Mouse (Mus musculus) MEL (cell line): ENCODE measurements around the gene Gh. TPM values are rescaled to one million over a fixed set of nuclear protein-coding genes. Genes with fewer than 3 reads are reported as not detected.

Experiments used
- DNase-seq: peaks from one replicate; pipeline ENCODE4 v3.0.0; 2011; ENCODE audit warnings: low read depth, low spot score
- H3K27ac ChIP-seq: 2 replicates; pipeline ENCODE4 v1.5.1; 2012; ENCODE audit warnings: low read depth, mild to moderate bottlenecking, control low read depth, low read length, moderate library complexity; ENCODE audit not compliant: control insufficient read depth
- H3K27me3 ChIP-seq, 2 experiments: fragments of 150-350 bp in 1 of 2; sonication (generic) in 1 of 2; 2 replicates each; pipeline ENCODE4 v1.6.1; 2012; ENCODE audit warnings: low read length in 2 of 2, mild to moderate bottlenecking in 2 of 2, improper control_type of control experiment in 1 of 2, moderate library complexity in 1 of 2; ENCODE audit not compliant: insufficient read depth in 2 of 2, control insufficient read depth in 1 of 2
- H3K36me3 ChIP-seq, 2 experiments: 2 replicates each; pipeline ENCODE4 v1.6.1; 2012 to 2014; ENCODE audit warnings: low read length in 2 of 2, improper control_type of control experiment in 1 of 2, inconsistent platforms in 1 of 2, mild to moderate bottlenecking in 1 of 2; ENCODE audit not compliant: insufficient read depth in 2 of 2, control insufficient read depth in 1 of 2
- H3K4me1 ChIP-seq, 2 experiments: fragments of 150-350 bp in 1 of 2; sonication (generic) in 1 of 2; 2 replicates each; pipeline ENCODE4 v1.6.1; 2012; ENCODE audit warnings: low read length in 2 of 2, improper control_type of control experiment in 1 of 2, mild to moderate bottlenecking in 1 of 2; ENCODE audit not compliant: insufficient read depth in 2 of 2, control insufficient read depth in 1 of 2
- H3K4me3 ChIP-seq, 2 experiments: fragments of 150-350 bp in 1 of 2; sonication (generic) in 1 of 2; 2 replicates each; pipeline ENCODE4 v1.5.1; 2012; ENCODE audit warnings: low read depth in 2 of 2, low read length in 2 of 2, mild to moderate bottlenecking in 2 of 2, moderate library complexity in 2 of 2, control low read depth in 1 of 2, improper control_type of control experiment in 1 of 2; ENCODE audit not compliant: control insufficient read depth in 1 of 2, insufficient read depth in 1 of 2
- H3K79me2 ChIP-seq: 2 replicates; pipeline ENCODE4 v1.6.1; 2012; ENCODE audit warnings: mild to moderate bottlenecking, low read length, moderate library complexity; ENCODE audit not compliant: control insufficient read depth, poor library complexity, insufficient read depth
- H3K9ac ChIP-seq: 2 replicates; pipeline ENCODE4 v1.6.1; 2012; ENCODE audit warnings: low read depth, mild to moderate bottlenecking, control low read depth, low read length, moderate library complexity; ENCODE audit not compliant: control insufficient read depth, poor library complexity, severe bottlenecking
- H3K9me3 ChIP-seq: fragments of 150-350 bp; sonication (generic); replicated peaks from 2 replicates; pipeline ENCODE4 v1.6.1; 2012; ENCODE audit warnings: mild to moderate bottlenecking, low read length, improper control_type of control experiment, moderate library complexity; ENCODE audit not compliant: insufficient read depth
- BHLHE40 ChIP-seq: IDR thresholded peaks from 2 replicates; pipeline ENCODE4 v1.6.1; 2012; ENCODE audit warnings: low read depth, mild to moderate bottlenecking, inconsistent platforms, low read length, improper control_type of control experiment, borderline replicate concordance
- CHD2 ChIP-seq: IDR thresholded peaks from 2 replicates; pipeline ENCODE4 v1.6.1; 2011; ENCODE audit warnings: low read length, improper control_type of control experiment
- CTCF ChIP-seq, 3 experiments: IDR thresholded peaks in 2 of 3; conservative IDR thresholded peaks in 1 of 3; 2 replicates each; pipeline ENCODE4 v1.5.1; 2011 to 2012; ENCODE audit warnings: low read length in 3 of 3, low read depth in 2 of 3, mild to moderate bottlenecking in 2 of 3, improper control_type of control experiment in 1 of 3, inconsistent platforms in 1 of 3, mixed read lengths in 1 of 3, moderate library complexity in 1 of 3; ENCODE audit not compliant: control insufficient read depth in 1 of 3, insufficient read depth in 1 of 3, poor library complexity in 1 of 3, severe bottlenecking in 1 of 3
- E2F4 ChIP-seq: IDR thresholded peaks from 2 replicates; pipeline ENCODE4 v1.6.1; 2011; ENCODE audit warnings: low read depth, low read length, improper control_type of control experiment, borderline replicate concordance
- EP300 ChIP-seq, 2 experiments: IDR thresholded peaks; 2 replicates each; pipeline ENCODE4 v1.6.1; 2011; ENCODE audit warnings: improper control_type of control experiment in 2 of 2, low read length in 2 of 2, low read depth in 1 of 2, mild to moderate bottlenecking in 1 of 2
- ETS1 ChIP-seq: IDR thresholded peaks from 2 replicates; pipeline ENCODE4 v1.6.1; 2012; ENCODE audit warnings: low read depth, mild to moderate bottlenecking, inconsistent platforms, low read length, improper control_type of control experiment, moderate library complexity
- GATA1 ChIP-seq: IDR thresholded peaks from 2 replicates; pipeline ENCODE4 v1.6.1; 2011; ENCODE audit warnings: low read depth, low read length, improper control_type of control experiment
- HCFC1 ChIP-seq: IDR thresholded peaks from 2 replicates; pipeline ENCODE4 v1.6.1; 2012; ENCODE audit warnings: low read depth, mild to moderate bottlenecking, inconsistent platforms, low read length, improper control_type of control experiment, moderate library complexity
- JUND ChIP-seq: IDR thresholded peaks from 2 replicates; pipeline ENCODE4 v1.6.1; 2011; ENCODE audit warnings: low read depth, mild to moderate bottlenecking, improper control_type of control experiment, low read length
- KAT2A ChIP-seq: conservative IDR thresholded peaks from 2 replicates; pipeline ENCODE4 v1.6.1; 2012; ENCODE audit warnings: low read depth, low read length, improper control_type of control experiment, inconsistent platforms
- MAX ChIP-seq: IDR thresholded peaks from 2 replicates; pipeline ENCODE4 v1.6.1; 2011; ENCODE audit warnings: low read length, improper control_type of control experiment
- MYB ChIP-seq: IDR thresholded peaks from 2 replicates; pipeline ENCODE4 v1.6.1; 2011; ENCODE audit warnings: mild to moderate bottlenecking, low read depth, low read length, improper control_type of control experiment
- MYC ChIP-seq: IDR thresholded peaks from 2 replicates; pipeline ENCODE4 v1.6.1; 2011; ENCODE audit warnings: low read depth, mild to moderate bottlenecking, low read length, improper control_type of control experiment, moderate library complexity
- POLR2A ChIP-seq, 2 experiments: IDR thresholded peaks; 2 replicates each; pipeline ENCODE4 v1.6.1; 2011 to 2012; ENCODE audit warnings: low read length in 2 of 2, mild to moderate bottlenecking in 2 of 2, control low read depth in 1 of 2, improper control_type of control experiment in 1 of 2, low read depth in 1 of 2, moderate library complexity in 1 of 2; ENCODE audit not compliant: control insufficient read depth in 1 of 2, insufficient read depth in 1 of 2, poor library complexity in 1 of 2
- RCOR1 ChIP-seq: IDR thresholded peaks from 2 replicates; pipeline ENCODE4 v1.6.1; 2012; ENCODE audit warnings: low read depth, mild to moderate bottlenecking, inconsistent platforms, low read length, improper control_type of control experiment
- SMC3 ChIP-seq: IDR thresholded peaks from 2 replicates; pipeline ENCODE4 v1.6.1; 2011; ENCODE audit warnings: low read depth, low read length, improper control_type of control experiment
- TAL1 ChIP-seq: IDR thresholded peaks from 2 replicates; pipeline ENCODE4 v1.6.1; 2012; ENCODE audit warnings: mild to moderate bottlenecking, inconsistent platforms, low read length, moderate library complexity, mixed read lengths
- UBTF ChIP-seq: IDR thresholded peaks from 2 replicates; pipeline ENCODE4 v1.6.1; 2012; ENCODE audit warnings: low read depth, mild to moderate bottlenecking, inconsistent platforms, low read length, improper control_type of control experiment, moderate library complexity, borderline replicate concordance; ENCODE audit not compliant: insufficient read depth
- USF1 ChIP-seq: IDR thresholded peaks from 2 replicates; pipeline ENCODE4 v1.6.1; 2014; ENCODE audit warnings: low read depth, mild to moderate bottlenecking, inconsistent platforms, low read length, improper control_type of control experiment, moderate library complexity
- ZMIZ1 ChIP-seq: IDR thresholded peaks from 2 replicates; pipeline ENCODE4 v1.6.1; 2012; ENCODE audit warnings: low read depth, mild to moderate bottlenecking, inconsistent platforms, low read length, improper control_type of control experiment, moderate library complexity
- polyA plus RNA-seq, 2 experiments: library from polyadenylated mRNA; stranded (reverse) in 1 of 2; unstranded in 1 of 2; fragments of >175 nt in 1 of 2; fragments of >200 nt in 1 of 2; gene quantifications; 2 replicates each; pipeline versions ENCODE4 v1.2.1 to v1.2.4; 2012; ENCODE audit warnings: low replicate concordance in 2 of 2, low read depth in 1 of 2; ENCODE audit not compliant: insufficient read length in 2 of 2, insufficient read depth in 1 of 2, missing spikeins in 1 of 2
- total RNA-seq: library from RNA; depleted of rRNA; stranded (reverse); fragments of 300-350 nt; gene quantifications from 2 replicates; pipeline ENCODE4 v1.2.3, GENCODE M21; 2012

Gh gene
- total and polyA plus RNA-seq, 3 experiments, result 0.08 TPM; not detected in 2

GRCm38 (mm10) chr11:106271131-106271793, 30.4 kb downstream of the Gh start:
- H3K4me3 ChIP-seq, result peak overlapping the region; percentile 89 to 93
- H3K27me3 ChIP-seq, result no peaks in the 10 kb centered on the region
- peaks cover 43% of the 10 kb centered on the region for H3K79me2 ChIP-seq
- peaks cover 5 to 17% of the 10 kb centered on the region in 2 experiments; a peak in 3 of 4 replicates for H3K36me3 ChIP-seq
- H3K27ac ChIP-seq, result peak overlapping the region; percentile 78
- peaks cover 0 to 34% of the 10 kb centered on the region in 2 experiments; a peak in 3 of 4 replicates for H3K4me1 ChIP-seq
- no peak for TF ChIP-seq MAX
- no peak for TF ChIP-seq UBTF
- TF ChIP-seq E2F4, result no peak
- TF ChIP-seq ZMIZ1, result no peak
- TF ChIP-seq TAL1, result no peak
- TF ChIP-seq CTCF (IDR thresholded peaks at IDR 0.05 in 2 of 3, conservative IDR thresholded peaks at IDR 0.05 in 1 of 3; ENCODE audit: control insufficient read depth in 1 of 3, insufficient read depth in 1 of 3, low read depth in 2 of 3, low read length in 3 of 3, poor library complexity in 1 of 3, severe bottlenecking in 1 of 3), result peak in 1 of 3 experiments; percentile 2; a peak in 1 of 6 replicates
- TF ChIP-seq, all 39 proteins: peak for 1
- no peaks in the 10 kb centered on the region for H3K9me3 ChIP-seq
- peak; percentile 27 for DNase-seq
- H3K9ac ChIP-seq, result peak overlapping the region; percentile 98

DNA sequence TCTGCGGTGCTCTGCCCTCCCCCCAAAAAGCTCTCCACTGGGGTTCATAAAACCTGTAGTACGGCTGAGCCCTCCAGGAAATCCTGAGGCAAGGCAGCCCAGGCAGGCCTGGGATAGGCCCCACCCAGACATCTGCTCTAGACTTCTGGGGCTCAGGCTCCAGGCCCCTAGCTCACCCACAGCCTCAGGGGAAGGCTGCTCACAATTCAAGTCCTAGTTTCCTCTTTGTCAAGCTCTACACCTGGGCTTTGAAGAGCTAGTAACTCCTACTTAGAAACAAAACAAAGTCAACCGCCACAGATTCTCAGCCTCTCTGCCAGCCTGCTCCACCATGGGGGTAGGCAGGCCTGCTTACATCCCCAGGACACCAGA, 32.6 kb downstream of the Gh start:
- no peak overlapping the region for H3K4me3 ChIP-seq
- TF ChIP-seq CTCF (IDR thresholded peaks at IDR 0.05 in 2 of 3, conservative IDR thresholded peaks at IDR 0.05 in 1 of 3; ENCODE audit: control insufficient read depth in 1 of 3, insufficient read depth in 1 of 3, low read depth in 2 of 3, low read length in 3 of 3, poor library complexity in 1 of 3, severe bottlenecking in 1 of 3) (no peak), SMC3 (no peak), BHLHE40 (no peak), ETS1 (no peak), KAT2A (no peak), EP300 (IDR thresholded peaks at IDR 0.05; ENCODE audit: low read depth in 1 of 2, low read length in 2 of 2) (no peak), MYB (no peak), CHD2 (no peak), ZMIZ1 (no peak), E2F4 (no peak), RCOR1 (no peak), HCFC1 (no peak), POLR2A (IDR thresholded peaks at IDR 0.05; ENCODE audit: control insufficient read depth in 1 of 2, insufficient read depth in 1 of 2, low read depth in 1 of 2, low read length in 2 of 2, poor library complexity in 1 of 2) (no peak), MYC (no peak), USF1 (no peak), JUND (no peak), GATA1 (no peak), TAL1 (no peak)
- H3K36me3 ChIP-seq, result peaks cover 13 to 18% of the 10 kb centered on the region in 2 experiments
- H3K27ac ChIP-seq, result no peak overlapping the region
- peaks cover 0 to 28% of the 10 kb centered on the region in 2 experiments; a peak in 3 of 4 replicates for H3K4me1 ChIP-seq
- H3K27me3 ChIP-seq, result no peaks in the 10 kb centered on the region
- DNase-seq, result no peak
- no peak overlapping the region for H3K9ac ChIP-seq
- H3K79me2 ChIP-seq, result peaks cover 43% of the 10 kb centered on the region
- no peaks in the 10 kb centered on the region for H3K9me3 ChIP-seq
